Mouse (Mus musculus) layer of hippocampus, adult 9-10 months (tissue): ENCODE measurements around the gene Capns2.
"Not testable (repeated sequence)": the region's sequence is repeated elsewhere in the genome, so short reads cannot be mapped to it uniquely, and the experiment has no call there.

ENCODE experiments used
- DNase-seq: peaks from one replicate; pipeline ENCODE4 v3.0.0; 2022; ENCODE audit warnings: low spot score

The Capns2 gene

GRCm38 (mm10) chr8:92901107-92901506 lies at the start of gene Capns2:
Gene Capns2, plus strand, starts transcription at chr8:92901407.
- no peak for DNase-seq

DNA sequence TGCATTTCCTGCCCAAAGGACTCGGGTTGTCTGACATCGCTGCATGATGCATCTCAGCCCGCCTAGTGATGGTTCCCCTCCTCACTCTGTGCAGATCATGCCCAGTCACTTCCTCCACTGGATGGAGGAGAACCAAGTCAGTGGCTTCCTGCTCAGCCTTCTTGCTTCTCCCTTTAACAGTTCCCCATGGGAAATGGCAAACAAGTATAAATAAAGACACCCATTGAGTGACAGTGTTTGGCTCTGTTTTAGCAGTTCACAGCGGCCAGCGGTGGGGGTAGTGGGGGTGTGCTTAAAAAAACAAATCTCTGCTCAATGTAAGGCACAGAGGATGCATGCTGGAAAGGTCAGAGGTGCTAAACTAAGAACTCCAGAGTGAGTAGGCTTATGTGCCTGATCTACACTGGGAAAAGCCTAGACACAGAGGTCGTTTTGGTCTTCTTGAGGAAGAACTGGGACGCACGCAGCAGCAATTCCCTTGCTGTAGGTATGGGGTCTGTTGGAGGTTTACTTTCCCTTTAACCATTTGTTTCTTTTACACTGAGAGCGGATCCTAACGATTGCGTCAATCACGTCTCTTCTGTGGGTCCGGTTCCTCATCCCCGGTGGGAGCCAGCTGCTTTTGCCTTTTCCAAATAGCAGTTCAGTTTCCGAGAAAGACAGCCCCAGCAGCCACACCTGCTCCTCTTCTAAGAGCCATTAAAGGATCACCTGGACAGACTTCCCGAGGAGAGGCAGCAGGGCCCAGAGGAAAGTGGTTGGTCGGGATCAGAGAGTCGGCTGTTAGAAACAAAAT lies 47.8 kb upstream of the Capns2 start:
- DNase-seq: no peak

DNA sequence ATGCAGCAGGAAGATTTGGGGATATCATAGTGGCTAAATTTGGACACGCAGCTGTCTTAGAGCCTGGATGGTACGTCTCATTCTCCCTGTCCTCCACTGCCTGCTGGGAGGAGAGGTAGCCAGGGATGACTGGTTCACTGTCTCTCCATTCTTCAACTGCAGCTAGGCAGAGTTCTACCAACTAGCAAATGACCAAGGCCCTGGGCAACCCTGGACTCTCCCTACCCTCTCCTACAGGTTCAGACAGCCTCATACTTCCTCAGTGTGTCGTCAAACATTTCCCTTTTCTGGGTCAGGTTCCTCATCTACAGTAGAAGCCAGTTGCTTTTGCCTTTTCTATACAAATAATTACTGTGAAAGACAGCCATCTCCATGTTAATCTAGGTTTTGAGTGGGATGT lies 46.5 kb upstream of the Capns2 start:
- DNase-seq: no peak

DNA sequence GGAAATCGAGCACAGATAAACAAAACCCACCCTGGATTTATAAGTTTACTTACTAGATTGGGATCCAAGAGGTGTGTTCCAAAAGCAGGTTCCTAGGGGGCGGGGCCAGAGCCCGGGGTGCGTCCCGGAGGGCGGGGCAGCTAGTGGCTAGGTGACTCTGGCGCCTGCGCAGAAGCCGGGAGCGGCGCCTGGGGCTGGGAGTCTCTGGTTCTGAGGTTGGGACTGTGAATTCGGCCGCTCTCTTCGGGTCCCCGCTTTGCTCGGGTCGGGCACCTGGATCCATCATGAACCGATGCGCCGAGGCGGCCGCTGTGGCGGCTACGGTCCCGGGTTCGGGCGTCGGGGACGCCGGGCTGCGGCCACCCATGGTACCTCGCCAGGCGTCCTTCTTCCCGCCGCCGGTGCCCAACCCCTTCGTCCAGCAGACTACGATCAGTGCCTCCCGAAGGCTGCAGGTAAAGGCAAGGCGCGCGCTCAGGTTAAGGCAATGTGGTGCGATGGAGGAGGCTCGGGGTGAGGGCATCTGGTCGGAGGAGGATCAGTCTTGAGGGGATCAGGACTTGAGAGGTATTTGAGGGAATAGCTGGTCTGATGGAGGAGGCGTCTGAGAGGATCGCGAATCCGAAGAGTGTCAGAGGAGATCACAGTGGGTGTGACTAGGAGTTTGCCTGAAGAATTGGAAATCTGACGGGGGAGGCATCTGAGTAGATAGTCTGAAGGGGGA lies 45.9 kb upstream of the Capns2 start, which contains the start of gene Lpcat2:
Lpcat2 (plus strand) TSS at position 169 of the 724 bp plus-strand sequence.
- no peak for DNase-seq

DNA sequence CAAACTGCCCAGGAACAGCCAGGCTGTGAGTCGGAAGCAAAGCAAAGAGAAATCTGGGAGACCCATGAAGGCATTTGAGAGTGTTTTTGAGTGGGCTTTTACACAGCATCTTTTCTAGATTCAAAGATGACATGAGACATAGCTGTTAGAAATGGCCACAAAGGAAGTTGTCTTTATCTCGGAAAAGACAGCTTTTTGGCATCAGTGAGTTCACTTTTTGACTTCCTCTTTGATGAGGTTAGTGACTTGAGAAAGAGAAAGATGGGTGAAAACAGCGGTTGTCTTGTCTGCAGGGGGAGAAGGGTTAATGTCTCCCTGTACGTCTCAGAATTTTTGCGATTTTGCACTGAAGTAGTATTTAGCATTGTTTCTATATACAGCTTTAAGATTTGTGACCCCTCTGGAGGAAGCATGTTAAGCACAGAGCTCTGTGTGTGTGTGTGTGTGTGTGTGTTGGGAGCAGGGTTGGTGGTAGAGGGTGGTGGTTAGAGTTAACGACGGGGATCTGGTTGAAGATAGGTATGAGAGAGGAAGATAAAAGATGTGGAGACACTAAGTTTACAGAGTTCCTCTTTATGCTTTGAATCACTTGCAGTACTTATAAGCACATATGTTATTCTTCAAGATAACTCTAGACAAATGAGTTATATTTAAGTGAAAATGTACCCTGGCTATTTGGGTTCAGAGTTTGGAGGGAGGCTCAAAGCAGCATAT lies 44.8 kb upstream of the Capns2 start:
- DNase-seq: no peak

DNA sequence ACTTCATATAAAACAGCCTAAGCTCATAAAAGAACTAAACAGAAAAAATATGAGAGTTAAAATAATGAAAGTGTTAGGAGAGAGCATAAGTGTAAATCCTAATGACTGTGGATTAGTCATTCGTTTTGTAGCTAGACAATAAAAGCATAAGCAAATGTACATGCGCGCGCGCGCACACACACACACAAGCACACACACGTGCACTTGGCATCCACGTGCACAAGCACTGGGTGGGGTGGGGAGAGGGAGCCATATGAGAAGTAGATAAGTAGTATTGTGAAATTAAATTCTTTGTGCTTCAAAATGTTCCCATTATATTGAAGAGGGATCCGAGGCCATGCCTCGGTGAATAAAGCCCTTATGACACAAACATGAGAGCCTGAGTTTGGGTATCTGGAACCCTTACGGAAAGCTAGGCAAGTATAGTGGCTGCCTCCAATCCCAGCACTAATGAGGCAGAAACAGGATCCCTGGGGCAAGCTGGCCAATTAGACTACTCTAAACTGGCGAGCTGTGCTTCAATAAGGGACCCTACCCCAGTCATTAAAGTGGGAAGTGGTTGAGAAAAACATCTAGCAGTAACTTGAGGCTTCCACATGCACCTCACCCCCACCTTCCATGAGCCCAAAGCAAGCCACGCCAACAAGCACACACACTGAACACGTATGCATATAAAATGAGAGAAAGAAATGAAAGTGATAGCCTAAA lies 42.6 kb upstream of the Capns2 start:
- DNase-seq: no peak

- no peak for DNase-seq
Observed at GRCm38 (mm10) chr8:92861977-92862376, 39.2 kb upstream of the Capns2 start.

DNA sequence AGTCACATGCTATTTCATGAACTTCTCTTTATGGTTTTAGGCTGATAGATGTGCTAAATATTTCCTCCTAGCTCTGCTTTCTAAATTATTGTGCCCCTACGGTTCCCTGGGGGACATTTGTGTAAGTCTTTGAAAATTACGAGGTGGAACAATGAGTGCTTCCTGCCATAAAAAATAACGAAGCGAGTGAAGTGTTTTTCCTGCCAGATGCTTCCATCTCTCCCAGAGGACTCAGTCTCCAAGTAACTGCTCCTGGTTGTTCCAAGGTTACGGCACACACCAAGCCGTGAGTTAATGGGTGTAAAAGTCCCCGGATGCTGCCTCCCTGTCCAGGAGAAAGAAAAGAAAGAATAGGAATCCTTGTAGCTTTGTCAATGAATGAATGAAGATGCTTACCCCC lies 30.9 kb upstream of the Capns2 start:
- no peak for DNase-seq

DNA sequence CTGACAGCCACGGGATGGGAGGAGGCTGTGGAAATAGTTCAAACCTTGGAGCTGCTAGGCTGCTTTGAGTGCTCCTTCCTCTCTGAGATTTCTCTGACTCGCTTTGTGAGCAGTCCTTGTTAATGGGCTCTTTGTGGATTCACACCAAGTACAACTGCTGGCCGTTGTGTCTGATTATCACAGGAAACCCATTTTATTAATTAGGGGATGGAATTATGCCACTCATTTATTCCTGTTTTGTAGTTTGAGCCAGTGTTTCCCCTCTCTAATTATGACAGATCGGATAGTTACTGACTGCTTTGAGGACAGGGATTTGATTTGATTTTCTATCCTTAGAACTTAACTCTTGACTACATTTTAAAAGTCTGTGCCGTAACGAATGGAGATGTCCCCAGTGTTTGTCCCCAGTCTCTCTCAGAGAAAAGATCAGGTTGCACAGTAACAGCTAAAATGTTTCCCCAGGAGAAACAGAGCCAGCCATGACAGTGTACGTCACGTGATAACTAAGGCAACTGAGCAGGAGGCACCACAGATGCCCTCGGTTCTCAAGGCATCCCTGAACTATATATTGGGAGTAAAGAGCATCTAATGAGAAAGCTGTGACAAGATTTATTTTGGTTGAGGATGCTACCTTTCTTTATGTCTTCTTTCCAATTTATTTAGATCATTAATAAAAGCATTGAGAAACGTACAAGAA lies 29.0 kb upstream of the Capns2 start:
- no peak for DNase-seq

DNA sequence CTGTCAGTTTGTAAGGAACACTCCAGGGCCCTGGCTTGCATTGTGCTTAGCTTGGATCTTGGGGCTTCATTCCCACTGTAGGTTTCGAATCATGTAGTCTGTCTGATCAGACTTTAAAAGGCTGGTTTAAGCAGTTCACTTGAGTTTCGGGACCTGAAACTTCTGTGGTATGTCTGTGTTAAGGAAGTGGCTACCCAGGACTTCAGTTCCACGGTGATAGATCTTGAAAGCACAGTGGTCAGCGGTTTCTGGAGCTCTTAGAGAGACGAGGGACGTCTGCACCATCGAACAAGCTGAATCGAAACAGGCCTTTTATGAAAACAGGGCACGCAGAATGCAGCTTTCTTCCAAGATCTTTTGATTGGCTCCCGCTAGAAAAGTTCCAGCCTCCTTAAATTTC lies 25.4 kb upstream of the Capns2 start:
- DNase-seq: no peak

- no peak for DNase-seq
Observed at GRCm38 (mm10) chr8:92881247-92881646, 20.0 kb upstream of the Capns2 start.

DNA sequence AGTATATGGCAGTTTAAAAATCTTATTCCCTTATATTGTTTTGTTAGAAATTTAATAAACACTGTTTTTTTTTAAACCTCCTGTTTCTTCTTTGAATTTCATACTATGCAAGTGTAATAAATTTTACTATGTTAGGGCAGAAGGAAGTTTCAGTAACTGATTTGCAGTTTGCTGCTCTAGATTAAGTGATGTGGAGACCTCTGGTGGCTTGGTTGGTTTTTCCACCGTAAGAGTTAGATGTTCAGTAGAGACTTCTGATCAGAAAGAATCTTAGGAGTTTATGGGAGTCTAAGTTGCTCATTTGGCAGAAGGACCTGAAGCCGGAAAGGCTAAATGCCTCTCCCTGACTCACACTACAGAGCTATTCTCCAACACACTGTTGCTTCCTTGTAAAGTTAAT lies 17.4 kb upstream of the Capns2 start:
- no peak for DNase-seq

DNA sequence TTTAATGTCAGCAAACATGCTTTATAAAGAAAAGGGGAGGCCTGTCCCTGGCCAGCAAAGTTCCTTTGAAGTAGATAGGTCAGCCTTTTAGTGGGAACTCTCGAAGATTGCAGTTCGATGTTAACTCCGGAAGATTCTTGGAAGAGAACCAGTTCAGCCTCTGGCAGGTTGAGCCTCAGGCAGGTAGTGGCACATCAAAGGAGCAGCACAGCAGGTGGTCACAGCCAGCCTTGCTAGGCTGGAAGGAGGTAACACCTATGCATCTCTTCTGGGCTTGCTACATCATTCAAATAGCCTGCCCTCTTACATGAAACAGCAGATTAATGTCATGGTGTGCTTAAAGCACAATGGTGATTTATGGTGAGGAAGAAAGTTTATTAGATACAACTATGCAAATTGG lies 9.0 kb upstream of the Capns2 start:
- not testable (repeated sequence) for DNase-seq

DNA sequence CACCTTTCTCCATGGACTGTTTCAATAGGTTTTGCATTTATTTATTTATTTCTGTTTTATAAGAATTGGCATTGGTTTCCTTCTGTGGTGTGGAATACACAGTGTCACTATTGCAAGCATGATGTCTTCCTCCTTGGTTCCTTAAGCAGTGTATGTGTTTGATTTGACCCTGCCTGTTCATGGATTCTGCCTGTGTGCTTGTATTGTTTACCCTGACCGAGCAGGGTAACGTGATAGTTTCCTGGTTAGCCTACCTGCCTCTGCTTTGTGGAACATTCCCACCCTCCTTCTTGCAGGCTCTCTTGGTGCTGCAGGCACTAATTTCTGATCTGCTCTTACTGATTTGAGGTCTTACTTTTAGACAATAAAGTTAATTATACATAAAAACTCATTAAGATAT lies 7.3 kb upstream of the Capns2 start:
- DNase-seq: no peak

GRCm38 (mm10) chr8:92895053-92895452 lies 6.2 kb upstream of the Capns2 start:
- DNase-seq: no peak

DNA sequence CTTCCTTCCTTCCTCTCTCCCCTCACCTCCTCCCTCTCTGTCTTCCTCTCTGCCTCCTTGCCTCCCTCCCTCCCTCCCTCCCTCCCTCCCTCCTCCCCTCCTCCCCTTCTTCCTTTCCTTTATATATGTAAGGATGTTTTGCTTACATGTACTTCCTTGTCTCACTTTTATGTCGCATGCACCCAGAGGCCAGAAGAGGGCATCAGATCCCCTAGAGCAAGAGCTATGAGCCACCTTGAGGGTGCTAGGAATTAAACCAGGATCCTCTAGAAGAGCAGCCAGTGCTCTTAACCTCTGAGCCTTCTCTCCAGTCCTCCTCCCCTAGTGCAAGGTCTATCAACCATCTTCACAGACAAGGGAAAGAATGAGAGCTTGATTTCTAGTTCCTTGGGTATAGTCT lies 5.2 kb upstream of the Capns2 start:
- DNase-seq: no peak

GRCm38 (mm10) chr8:92896611-92897010 lies 4.6 kb upstream of the Capns2 start:
- no peak for DNase-seq

DNA sequence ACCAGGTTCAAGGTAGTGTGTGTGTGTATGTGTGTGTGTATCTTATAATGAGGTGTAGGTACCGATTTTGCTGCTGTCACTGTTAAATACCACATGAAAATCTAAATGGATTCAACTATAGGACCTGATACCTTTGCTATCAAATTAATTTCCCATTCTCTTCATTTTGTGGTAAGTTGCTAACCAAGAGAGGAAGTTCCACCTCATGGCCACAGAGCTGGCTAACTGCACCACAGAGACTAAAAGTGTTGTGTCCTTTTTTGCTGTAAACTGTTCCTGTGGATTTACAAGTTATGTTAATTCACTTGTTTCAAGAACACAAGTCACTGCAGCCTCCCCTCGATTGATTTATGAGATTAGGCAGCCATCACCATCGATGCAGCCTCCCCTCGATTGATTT lies 3.4 kb upstream of the Capns2 start:
- DNase-seq: no peak

DNA sequence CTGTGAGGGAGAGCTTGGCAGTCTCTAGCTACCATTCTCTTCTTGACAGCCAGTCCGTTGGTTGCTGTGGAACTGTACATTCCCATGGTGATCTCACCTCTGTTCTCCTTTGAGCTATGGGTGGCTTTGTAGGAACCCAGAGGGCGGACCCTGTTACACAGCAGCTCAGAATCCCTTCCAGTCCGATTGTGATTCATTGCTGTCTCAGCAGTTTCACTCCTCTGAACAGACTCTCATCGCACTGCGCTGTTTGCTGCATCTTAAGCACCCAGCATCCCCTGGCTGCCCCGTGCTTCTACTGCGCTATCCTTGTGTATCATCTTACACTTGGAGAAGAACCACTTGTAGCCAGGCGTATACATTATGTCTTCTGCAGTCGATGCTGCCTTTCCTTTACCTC lies 1.6 kb upstream of the Capns2 start:
- no peak for DNase-seq

GRCm38 (mm10) chr8:92902981-92903380 lies 1.8 kb downstream of the Capns2 start:
- no peak for DNase-seq

- no peak for DNase-seq
Observed at GRCm38 (mm10) chr8:92903488-92904135, 2.4 kb downstream of the Capns2 start.
